Mouse (Mus musculus) embryonic facial prominence, embryonic 10.5 days (tissue): ENCODE data around the gene Ccdc159. TPM values are rescaled to one million over a fixed set of nuclear protein-coding genes. Genes with fewer than 3 reads are reported as not detected.

Experiments
- DNase-seq: peaks from one replicate; pipeline ENCODE4 v3.0.0-alpha.2; 2017; ENCODE audit warnings: low spot score
- H3K27ac ChIP-seq: fragments of 300-500 bp; sonication (generic); replicated peaks from 2 replicates; pipeline ENCODE4 v1.5.1; 2016; ENCODE audit warnings: mild to moderate bottlenecking
- H3K27me3 ChIP-seq: fragments of 300-500 bp; sonication (generic); replicated peaks from 2 replicates; pipeline ENCODE4 v1.6.1; 2016; ENCODE audit warnings: low read depth, mild to moderate bottlenecking; ENCODE audit not compliant: poor library complexity, severe bottlenecking
- H3K36me3 ChIP-seq: fragments of 300-500 bp; sonication (generic); replicated peaks from 2 replicates; pipeline ENCODE4 v1.6.1; 2016; ENCODE audit warnings: mild to moderate bottlenecking, moderate library complexity
- H3K4me1 ChIP-seq: fragments of 300-500 bp; sonication (generic); 2 replicates; pipeline ENCODE4 v1.6.1; 2016
- H3K4me3 ChIP-seq: fragments of 300-500 bp; sonication (generic); 2 replicates; pipeline ENCODE4 v1.5.1; 2016; ENCODE audit warnings: mild to moderate bottlenecking, moderate library complexity
- H3K9me3 ChIP-seq: fragments of 300-500 bp; sonication (generic); 2 replicates; pipeline ENCODE4 v1.6.1; 2016; ENCODE audit warnings: mild to moderate bottlenecking
- WGBS: fragments of 180-500 bp; shearing (Covaris S2); methylation state at CpG from one replicate; pipeline ENCODE4 v1.1.7; 2016; 5-methylcytosine and 5-hydroxymethylcytosine counted together
- polyA plus RNA-seq: library from polyadenylated mRNA; unstranded; fragments of >200 nt; fragmentation: Nextera tagmentation; extraction: Ambion mirVana; gene quantifications from 2 replicates; pipeline ENCODE4 v1.2.1, GENCODE M21; 2016

The Ccdc159 gene
- polyA plus RNA-seq, 1 experiment from 2014 or later, result 3.3 TPM

DNA sequence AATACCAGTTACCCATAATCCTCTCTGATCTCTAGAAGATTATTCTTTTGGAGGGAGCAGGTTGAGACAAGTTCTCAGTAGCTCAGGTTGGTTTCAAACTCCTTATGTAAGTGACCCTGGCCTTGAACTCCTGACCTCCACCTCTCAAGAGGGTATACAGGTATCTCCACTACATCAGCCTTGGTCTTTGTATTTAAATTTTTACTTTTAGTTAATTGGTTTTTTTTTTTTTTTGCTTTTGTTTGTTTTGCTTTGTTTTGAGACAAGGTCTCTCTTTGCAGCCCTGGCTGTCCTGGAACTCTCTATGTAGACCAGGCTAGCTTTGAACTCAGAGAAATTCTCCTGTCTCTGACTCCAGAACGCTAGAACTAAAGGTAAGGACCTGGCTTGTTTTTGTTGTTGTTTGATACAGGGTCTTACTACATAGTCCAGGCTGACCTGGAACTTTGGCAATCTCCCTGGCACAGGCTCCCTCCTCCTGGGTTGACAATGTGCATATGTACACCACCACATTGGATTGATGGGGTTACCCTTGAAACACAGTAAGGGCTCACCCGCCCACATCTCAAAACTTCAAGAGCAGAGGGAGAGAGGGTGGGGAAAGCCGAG, 3.7 kb upstream of the Ccdc159 start:
- Histone ChIP-seq H3K9me3 (no peaks in the 10 kb centered on the region), H3K27ac (no peak overlapping the region), H3K4me1 (peaks cover 17% of the 10 kb centered on the region), H3K36me3 (peaks cover 22% of the 10 kb centered on the region; the same call in 1 of the 2 replicates), H3K27me3 (no peaks in the 10 kb centered on the region), H3K4me3 (no peak overlapping the region)
- DNase-seq, result no peak
- WGBS, result 71% methylated on average over 3 of the region's 3 CpGs

DNA sequence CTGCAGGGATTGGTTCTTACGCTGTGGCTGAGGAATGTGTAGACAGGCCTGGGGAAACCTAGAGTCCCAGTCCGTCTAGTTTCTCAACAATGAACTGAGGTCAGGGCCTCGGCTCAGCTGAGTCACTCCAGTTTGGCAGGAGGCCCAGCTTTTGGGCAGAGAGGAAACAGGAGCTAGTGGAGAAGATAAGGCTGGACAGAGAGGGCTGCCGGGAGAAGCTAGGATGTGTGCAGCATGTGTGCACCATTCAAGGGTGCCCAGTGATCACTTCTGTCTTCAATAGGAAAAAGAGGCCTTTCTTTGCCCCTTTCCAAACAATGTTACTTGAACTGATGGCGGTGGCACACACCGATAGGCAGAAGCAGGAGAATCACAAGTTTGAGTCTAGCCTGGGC, 3.2 kb upstream of the Ccdc159 start:
- H3K27ac ChIP-seq, result no peak overlapping the region
- peaks cover 17% of the 10 kb centered on the region for H3K4me1 ChIP-seq
- DNase-seq, result no peak
- H3K36me3 ChIP-seq, result peaks cover 22% of the 10 kb centered on the region; the same call in 1 of the 2 replicates
- no peak overlapping the region for H3K4me3 ChIP-seq
- H3K9me3 ChIP-seq, result no peaks in the 10 kb centered on the region
- WGBS, result 82% methylated on average over 6 of the region's 6 CpGs
- no peaks in the 10 kb centered on the region for H3K27me3 ChIP-seq

DNA sequence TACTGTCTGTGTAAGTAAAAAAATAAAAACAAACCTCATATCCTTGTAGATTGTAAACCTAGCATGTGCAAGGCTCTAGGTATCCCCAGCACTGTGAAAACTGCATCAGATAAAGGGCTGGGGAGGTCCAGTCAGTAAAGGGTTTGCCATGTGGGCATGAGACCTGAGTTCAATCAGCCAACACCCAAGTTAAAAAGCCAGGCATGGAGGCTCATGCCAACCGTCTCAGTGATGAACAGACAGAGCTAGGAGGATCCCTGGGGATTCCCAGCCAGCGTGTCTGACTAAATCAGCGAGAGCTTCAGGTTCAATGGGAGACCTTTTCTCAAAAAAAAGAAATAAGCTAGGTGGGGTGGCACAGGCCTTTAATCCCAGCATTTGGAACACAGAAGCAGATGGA, 2.2 kb upstream of the Ccdc159 start:
- Histone ChIP-seq H3K27ac (no peak overlapping the region), H3K4me1 (peaks cover 17% of the 10 kb centered on the region), H3K36me3 (peaks cover 22% of the 10 kb centered on the region; the same call in 1 of the 2 replicates), H3K9me3 (no peaks in the 10 kb centered on the region), H3K27me3 (no peaks in the 10 kb centered on the region), H3K4me3 (no peak overlapping the region)
- DNase-seq, result no peak
- WGBS, result 91% methylated on average over 3 of the region's 3 CpGs

DNA sequence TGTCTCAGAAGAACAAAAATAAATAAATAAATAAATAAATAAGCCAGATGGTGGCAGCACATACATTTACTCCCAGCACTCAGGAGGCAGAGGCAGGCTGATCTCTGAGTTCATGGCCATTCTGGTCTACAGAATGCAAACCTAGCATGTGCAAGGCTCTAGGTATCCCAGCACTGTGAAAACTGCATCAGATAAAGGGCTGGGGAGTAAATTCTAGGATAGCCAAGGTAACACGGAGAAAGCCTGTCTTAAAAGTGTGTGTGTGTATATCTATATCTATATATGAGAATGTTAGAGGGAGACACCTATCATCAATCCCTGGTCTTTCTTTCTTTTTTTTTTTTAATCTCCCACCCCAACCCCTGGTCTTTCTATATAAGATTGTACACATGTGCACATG, 1.8 kb upstream of the Ccdc159 start:
- H3K4me3 ChIP-seq, result no peak overlapping the region
- no peak for DNase-seq
- no peak overlapping the region for H3K27ac ChIP-seq
- WGBS, result 97% methylated on average over 1 of the region's 1 CpGs
- peaks cover 22% of the 10 kb centered on the region; the same call in 1 of the 2 replicates for H3K36me3 ChIP-seq
- H3K27me3 ChIP-seq, result no peaks in the 10 kb centered on the region
- peaks cover 17% of the 10 kb centered on the region for H3K4me1 ChIP-seq
- no peaks in the 10 kb centered on the region for H3K9me3 ChIP-seq

DNA sequence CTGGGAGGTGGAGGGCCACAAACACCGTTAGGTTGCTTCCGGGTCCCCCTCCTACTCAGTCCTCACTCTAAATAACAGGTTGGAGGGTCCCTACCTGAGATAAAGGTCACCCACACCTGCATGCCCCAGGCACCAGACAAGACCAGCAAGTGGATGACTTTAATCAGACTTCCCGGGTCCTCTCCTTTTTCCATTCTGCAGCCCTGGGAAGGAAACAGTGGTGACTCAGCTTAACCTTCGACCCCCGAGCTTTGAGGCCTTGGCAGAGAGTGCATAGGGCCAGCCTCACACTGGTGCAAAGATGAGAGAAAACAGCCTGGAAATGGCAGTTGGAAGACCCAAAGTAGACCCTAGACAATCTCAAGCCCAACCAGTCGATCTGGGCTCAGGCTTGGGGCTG, 1.1 kb upstream of the Ccdc159 start:
- peaks cover 22% of the 10 kb centered on the region; the same call in 1 of the 2 replicates for H3K36me3 ChIP-seq
- no peak for DNase-seq
- H3K4me3 ChIP-seq, result peak overlapping the region; percentile 63
- peaks cover 17% of the 10 kb centered on the region for H3K4me1 ChIP-seq
- 76% methylated on average over 6 of the region's 6 CpGs for WGBS
- H3K27me3 ChIP-seq, result no peaks in the 10 kb centered on the region
- no peaks in the 10 kb centered on the region for H3K9me3 ChIP-seq
- no peak overlapping the region for H3K27ac ChIP-seq

DNA sequence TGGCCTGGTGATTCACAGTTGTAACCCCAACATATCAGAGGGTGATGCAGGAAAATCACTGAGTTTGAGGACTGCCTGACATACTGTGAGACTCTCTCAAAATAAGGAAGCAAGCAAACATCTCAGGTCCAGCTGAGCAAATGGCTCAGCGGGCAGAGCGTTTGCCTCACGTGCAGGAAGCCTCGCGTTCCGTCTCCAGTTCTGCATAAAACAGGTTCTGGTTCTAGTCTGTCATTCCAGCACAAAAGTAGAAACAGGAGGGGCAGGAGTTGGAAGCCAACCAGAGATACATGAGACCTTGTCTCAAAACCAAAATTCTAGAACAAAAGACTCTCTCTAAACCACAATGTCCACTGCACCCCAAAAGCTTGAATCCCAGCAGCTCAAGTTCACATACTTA, 487 bp upstream of the Ccdc159 start:
- H3K27ac ChIP-seq, result peak overlapping the region; percentile 81
- no peak for DNase-seq
- no peaks in the 10 kb centered on the region for H3K9me3 ChIP-seq
- H3K4me3 ChIP-seq, result peak overlapping the region; percentile 63
- WGBS, result 5% methylated on average over 6 of the region's 6 CpGs
- H3K4me1 ChIP-seq, result peaks cover 17% of the 10 kb centered on the region
- H3K36me3 ChIP-seq, result peaks cover 19% of the 10 kb centered on the region; the same call in 1 of the 2 replicates
- no peaks in the 10 kb centered on the region for H3K27me3 ChIP-seq

DNA sequence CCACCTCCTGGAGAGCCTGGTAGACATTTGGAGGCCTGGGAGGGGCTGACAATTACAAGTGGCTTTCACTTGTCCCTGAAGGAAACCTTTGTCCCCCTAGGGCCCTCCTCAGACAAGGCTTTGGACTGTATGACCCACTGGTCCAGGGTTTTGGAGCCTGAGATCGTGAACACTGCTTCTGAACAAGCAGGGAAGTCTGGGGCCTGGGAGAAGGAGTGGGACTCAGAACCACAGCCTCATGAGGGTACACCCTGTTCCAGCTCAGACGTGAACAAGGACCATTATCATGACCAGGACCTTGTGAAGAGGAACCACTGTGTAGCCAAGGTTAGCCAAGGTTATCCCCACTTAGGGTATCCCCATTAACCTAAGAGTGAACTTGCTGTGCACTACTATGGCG, 1.9 kb downstream of the Ccdc159 start:
- H3K36me3 ChIP-seq, result peaks cover 12% of the 10 kb centered on the region; the same call in 1 of the 2 replicates
- no peaks in the 10 kb centered on the region for H3K9me3 ChIP-seq
- 80% methylated on average over 3 of the region's 3 CpGs for whole genome bisulfite sequencing
- H3K27ac ChIP-seq, result no peak overlapping the region
- peaks cover 12% of the 10 kb centered on the region for H3K27me3 ChIP-seq
- peaks cover 17% of the 10 kb centered on the region for H3K4me1 ChIP-seq
- no peak for DNase-seq
- no peak overlapping the region for H3K4me3 ChIP-seq

DNA sequence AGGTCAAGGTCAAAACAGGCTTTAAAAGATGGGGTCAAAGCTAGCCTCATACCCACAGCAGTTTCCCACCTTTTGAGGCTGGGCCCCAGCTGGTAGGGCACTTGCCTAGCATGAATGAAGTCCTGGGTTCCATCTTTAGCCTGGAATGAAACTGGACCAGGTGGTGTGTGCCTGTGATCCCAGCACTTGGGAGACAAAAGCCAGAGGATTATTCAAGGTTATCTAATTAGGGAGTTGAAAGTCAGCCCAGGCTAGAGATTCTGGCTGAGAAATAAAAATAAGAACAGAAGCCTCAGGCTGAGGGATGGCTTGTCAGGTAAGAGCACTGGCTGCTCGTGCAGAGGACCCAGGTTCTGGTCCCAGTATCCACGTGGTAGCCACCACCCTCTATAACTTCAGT, 4.7 kb downstream of the Ccdc159 start:
- 66% methylated on average over 2 of the region's 2 CpGs for WGBS
- no peak for DNase-seq
- Histone ChIP-seq H3K4me3 (no peak overlapping the region), H3K27ac (no peak overlapping the region), H3K9me3 (no peaks in the 10 kb centered on the region), H3K4me1 (peaks cover 16% of the 10 kb centered on the region), H3K36me3 (no peaks in the 10 kb centered on the region), H3K27me3 (peaks cover 21% of the 10 kb centered on the region)

DNA sequence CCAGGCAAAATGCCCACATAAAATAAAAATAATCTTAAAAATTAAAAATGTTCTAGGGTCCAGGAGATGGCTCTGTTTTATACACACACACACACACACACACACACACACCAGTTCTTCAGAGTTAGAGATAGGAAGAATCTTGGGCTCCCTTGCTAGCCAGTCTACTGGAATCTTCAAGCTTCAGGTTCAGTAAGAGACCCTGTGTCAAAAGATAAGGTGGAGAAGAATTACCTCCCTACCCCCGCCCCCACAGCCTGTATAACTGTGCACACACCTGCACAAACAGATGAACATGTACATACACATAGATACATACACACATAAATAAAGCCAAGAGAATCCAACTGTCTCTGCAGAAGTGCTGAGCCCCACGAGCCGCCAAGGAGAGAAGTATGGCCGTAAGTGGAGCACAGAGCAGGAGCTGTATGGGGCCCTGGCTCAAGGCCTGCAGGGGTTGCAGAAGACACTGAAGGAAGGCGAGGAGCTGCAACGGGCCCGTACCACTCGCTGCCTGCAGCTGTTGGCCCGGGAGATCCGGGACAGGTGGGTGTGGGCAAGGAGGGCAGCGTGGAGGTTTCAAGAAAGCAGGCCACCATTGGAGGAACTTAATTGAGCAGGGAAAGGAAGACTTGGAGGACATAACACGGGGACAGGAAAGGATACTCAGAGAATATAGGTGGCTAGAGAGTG, 5.3 kb downstream of the Ccdc159 start:
- Histone ChIP-seq H3K4me3 (no peak overlapping the region), H3K27me3 (peaks cover 21% of the 10 kb centered on the region), H3K9me3 (no peaks in the 10 kb centered on the region), H3K4me1 (peaks cover 18% of the 10 kb centered on the region), H3K36me3 (no peaks in the 10 kb centered on the region), H3K27ac (no peak overlapping the region)
- 55% methylated on average over 12 of the region's 12 CpGs for WGBS
- DNase-seq, result no peak

DNA sequence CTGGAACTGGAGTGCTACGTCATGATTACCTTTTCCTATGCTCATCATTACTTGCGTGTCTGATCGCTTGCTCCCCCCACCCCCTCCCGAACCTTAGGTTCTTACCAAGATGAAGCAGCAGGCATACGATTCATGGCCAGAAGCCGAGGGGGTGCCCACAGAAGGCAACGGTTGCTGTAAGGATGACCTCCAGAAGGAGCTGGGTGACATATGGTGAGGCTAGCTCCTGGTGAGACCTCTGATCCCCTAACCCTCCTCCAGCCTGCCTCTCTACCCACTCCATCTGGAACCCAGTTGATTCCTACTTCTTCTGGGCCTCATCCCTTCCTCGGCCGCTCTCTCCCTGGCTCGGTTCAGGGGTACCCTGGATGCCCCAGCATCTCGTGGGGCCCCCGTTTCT, 6.8 kb downstream of the Ccdc159 start:
- no peak overlapping the region for H3K27ac ChIP-seq
- H3K27me3 ChIP-seq, result peaks cover 25% of the 10 kb centered on the region
- H3K36me3 ChIP-seq, result no peaks in the 10 kb centered on the region
- WGBS, result 92% methylated on average over 12 of the region's 12 CpGs
- H3K9me3 ChIP-seq, result no peaks in the 10 kb centered on the region
- DNase-seq, result no peak
- H3K4me3 ChIP-seq, result no peak overlapping the region
- peaks cover 24% of the 10 kb centered on the region for H3K4me1 ChIP-seq

DNA sequence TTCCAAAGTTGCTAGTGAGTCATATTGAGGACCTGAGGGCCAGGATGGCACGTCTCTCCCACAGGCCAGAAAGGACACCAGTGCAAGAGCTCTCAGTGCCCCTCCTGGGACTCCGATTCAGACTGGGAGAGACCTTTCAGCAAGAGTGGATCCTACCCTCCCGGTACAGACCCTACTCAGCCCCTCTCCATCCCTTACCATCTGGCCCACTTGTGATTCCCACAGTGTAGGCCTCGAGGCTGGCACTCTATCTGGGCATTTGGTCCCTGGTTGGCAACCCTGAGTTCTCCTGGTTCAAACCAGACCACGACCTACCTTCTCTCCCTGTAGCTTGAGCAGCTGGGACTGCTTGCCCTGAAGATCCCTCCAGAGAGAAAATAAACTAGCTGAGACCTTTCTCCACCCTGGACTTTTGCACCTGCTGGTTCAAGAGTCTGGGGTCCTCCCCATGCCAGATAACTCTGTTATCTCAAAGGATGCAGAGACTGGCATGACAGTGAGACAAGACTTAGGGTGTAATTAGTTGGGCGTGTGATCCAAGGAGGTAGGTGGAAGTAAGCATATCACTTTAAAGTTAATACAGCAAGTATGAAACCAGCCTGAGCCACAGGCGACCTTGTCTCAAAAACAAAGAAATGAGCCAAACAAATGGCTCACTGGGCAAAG, 8.3 kb downstream of the Ccdc159 start:
- Histone ChIP-seq H3K36me3 (no peaks in the 10 kb centered on the region), H3K27me3 (peaks cover 25% of the 10 kb centered on the region), H3K4me3 (no peak overlapping the region), H3K4me1 (peaks cover 24% of the 10 kb centered on the region), H3K9me3 (no peaks in the 10 kb centered on the region), H3K27ac (no peak overlapping the region)
- WGBS, result 86% methylated on average over 7 of the region's 7 CpGs
- no peak for DNase-seq

DNA sequence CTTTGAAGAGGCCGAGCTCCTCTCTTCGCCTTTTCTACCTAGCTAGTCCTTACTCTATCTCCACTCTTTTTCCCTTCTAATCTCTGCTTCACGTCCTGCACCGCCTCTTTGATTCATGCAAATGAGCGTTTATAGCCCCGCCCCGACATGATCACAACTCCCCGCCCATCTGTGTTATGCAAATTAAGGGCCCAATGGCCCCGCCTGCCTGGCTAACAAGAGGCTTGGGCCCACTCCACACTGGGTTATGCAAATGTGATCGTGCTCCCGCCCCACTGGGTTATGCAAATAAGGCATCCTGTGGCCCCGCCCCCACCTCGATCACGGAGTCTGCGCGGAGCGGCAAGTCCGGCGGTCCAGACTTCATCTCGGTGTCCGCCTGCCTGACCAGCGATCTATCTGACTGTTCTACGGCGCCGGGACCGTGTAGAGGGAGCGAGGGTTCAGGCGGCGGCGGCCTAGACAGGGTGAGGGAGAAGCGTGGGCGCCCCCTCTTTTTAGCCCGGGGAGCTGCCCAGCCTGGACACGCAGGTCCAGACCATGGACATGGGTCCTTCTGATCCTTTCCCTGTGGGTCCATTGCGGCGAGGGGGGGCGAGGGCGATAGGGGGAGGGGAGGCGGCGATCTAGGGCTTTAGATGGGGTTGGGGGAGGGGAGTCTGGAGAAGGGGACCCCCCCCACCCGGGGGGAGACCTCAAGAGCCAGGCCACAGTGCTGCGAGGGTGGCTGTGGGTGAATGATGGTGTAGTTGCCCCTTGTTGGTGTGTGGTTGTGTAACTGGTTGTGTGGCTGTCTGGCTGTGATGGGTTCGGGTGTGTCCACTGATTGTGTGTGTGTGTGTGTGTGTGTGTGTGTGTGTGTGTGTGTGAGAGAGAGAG, 9.7 kb downstream of the Ccdc159 start, which contains the start of gene Plppr2:
Plppr2 (plus strand) TSS at position 342 of the 879 bp plus-strand sequence.
- DNase-seq, result peak; percentile 98
- Histone ChIP-seq H3K9me3 (no peaks in the 10 kb centered on the region), H3K4me3 (peak within 1 kb of the TSS; percentile 69), H3K4me1 (peaks cover 24% of the 10 kb centered on the region), H3K27me3 (peaks cover 25% of the 10 kb centered on the region), H3K27ac (peak within 1 kb of the TSS; percentile 82), H3K36me3 (no peaks in the 10 kb centered on the region)
- WGBS, result 3% methylated on average over 43 of the region's 43 CpGs
